Mouse (Mus musculus) cerebellum, adult 11 months (tissue): ENCODE results near the gene Cyb5r3.

ENCODE experiments used
- DNase-seq: peaks from one replicate; pipeline ENCODE4 v3.0.0; 2022

Gene Cyb5r3

DNA sequence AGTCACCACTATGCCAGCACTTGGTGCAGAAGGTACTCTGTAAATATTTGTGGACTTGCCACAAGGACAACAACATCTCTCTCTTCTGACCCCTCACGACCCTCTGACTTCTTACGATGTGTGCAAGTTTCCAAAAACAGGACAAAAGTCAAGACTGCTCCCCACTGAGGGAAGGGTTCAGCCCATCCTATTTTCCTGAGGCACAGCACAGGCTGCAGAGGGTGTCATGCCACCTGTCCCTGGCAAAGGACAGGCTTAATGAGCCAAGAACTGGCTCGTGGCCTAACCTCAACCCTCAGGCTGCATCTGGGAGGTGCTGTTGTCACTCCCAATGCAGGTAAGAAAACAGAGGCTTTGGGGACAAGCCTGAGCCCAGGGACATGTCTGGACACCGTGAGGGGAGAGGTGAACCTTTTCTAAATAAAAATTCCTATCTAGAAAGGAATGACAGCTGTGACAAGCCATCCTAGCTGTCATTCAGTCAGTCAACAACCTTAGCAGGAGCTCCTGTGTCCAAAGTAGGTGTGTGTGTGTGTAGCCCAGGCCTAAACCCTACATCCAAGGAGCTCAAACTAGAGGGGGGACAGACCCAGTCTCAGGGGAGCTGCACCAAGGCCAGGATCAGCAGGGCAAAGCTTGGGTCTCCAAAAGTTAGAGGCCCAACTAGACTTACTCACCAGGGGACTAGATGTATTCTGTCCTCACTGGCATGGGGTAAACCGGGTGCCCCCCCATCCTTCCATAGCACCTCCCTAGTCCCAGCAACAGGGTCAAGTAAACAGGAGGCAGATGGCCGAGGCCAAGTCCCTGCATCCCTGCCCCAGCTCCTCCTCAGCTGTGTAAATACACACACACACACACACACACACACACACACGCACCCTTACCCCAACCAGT lies 3.3 kb downstream of the Cyb5r3 start:
- DNase-seq, result peak; percentile 76

DNA sequence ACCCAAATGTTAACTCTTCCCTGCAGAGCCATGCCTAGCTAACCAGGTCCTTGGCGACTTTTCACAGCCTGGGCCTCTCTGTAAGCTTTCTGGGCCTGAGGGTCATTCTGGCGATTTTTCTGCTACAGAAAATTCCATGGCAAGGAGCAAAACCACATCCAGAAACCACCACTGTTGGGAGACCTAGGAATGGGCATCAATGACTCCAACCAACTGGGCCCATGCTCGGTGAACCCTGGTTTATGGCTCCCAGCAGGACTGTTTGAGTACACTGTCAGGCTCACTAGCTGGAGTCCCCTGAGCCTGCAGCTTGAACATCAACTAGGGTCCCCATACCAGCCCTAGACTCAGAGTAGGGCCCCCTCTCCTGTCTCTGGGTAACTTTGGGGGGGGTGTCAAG lies 4.1 kb downstream of the Cyb5r3 start:
- DNase-seq, result no peak

DNA sequence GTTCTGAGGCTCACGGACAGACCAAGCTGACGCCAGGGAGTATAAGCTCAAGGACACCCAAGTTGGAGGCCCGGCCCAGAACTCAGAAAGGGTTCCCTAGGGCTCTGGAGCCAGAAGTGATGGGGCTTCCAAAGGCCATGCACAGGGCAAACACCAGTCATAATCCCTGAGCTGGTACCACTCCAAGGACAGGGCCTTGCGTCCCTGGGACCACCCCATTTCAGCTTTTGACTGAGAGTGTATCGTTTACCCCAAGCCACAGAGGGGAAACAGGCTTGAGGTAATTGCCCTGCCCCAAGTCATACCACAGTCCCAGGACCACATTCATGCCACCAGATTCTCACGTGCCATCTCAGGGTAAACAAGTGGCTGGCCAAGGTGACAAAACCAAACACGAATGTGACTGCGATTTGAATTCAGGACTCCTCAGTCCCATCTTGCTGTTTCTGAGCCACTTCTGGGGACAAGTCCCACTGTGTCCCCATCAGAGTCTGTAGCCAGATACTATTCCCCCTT lies 4.8 kb downstream of the Cyb5r3 start:
- no peak for DNase-seq

DNA sequence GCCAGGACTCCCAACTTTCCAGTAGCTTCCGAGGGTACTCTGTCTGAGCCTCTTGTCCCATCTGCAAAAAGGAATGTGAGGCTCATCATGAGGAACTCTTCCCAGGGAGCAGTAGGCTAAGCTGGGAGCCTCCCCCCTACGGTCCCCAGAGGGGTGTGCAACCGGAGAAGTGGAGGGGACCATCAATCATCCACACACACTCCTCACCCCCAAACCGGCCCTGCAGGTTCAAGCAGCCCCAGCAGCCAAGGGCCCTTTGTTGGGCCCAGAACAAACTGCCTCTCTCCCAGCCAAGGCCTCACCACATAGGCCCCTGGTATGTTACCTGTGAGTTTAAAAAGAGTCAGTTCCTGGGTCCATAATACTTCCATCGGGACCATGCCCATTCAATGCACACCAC lies 5.3 kb downstream of the Cyb5r3 start:
- no peak for DNase-seq

DNA sequence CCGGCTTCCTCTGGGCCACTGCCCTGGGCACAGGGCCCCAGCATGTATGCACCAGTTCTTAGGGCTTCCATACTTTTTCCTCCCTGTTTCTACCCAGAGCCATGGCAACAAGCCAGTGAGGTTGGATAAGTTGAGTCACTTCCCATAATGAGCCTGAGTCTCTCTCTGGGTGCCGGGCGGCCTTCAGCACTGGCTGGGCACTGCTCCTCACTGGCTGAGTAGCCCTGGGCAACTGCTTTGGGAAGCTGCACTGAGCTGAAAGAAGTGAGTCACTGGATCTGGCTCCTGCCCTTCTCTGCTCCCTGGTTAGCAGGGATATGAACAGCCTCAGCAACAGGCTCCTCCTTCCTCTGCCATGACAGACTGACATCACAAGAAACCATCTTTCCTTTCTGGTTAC lies 5.8 kb downstream of the Cyb5r3 start:
- no peak for DNase-seq

DNA sequence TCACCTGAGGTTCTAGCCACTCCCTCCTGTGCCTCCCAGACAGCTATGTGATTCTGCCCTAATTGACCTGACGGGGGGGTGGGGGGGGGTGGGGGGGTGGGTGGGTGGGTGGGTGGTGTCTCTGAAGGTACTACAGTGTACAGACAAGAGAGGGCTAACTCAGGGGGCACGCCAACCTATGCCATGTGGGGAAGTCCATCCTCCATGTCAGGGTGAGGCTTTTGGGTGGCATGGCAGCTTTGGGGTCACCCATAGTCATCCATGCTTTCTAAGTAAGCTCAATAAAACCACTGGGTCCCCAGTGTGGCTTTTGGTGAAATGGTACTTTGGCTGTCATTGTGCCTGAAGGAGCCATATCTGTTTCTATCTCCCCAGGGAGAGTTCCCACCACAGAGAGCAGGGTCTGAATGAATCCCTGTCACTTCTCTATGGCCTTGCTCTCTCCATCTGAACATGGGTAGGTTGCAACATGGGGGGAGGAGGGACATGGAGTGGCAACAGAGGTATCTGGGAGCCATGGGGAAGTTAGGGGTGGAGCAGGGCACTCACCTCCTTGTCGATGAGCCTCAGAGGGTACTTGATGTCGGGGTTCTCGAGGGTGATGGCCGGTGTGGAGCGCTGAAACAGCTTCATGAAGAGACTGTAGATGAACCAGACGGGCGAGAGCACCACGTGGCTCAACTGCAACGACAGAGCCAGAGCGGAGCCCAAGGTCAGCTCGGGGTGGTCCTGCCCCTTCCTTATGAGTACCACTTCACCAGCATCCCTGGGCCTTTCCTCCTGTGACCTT lies 6.7 kb downstream of the Cyb5r3 start:
- DNase-seq, result no peak

DNA sequence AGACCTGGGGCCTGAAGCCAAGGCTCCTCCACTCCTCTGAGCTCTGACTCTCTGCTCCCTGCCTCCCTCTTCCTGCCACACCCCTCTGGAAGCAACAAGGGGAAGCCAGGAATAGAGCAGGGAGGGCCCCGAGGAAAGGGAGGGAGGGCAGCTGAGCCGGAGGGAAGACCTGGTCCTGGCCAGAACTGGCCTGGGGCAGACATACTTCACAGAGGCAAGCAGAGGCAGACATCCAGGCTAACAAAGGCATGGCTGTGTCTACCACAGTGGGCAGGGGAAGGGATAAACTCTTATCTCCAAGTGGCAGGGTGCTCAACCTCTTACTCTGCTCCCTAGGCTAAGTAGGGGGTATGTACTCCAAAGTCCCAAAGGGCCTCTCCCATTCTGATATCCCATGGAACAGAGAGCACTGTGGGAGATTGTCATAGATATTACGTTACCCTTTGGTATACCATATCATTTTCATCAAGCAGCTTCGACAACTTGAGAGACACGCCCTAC lies 7.4 kb downstream of the Cyb5r3 start:
- DNase-seq, result no peak

DNA sequence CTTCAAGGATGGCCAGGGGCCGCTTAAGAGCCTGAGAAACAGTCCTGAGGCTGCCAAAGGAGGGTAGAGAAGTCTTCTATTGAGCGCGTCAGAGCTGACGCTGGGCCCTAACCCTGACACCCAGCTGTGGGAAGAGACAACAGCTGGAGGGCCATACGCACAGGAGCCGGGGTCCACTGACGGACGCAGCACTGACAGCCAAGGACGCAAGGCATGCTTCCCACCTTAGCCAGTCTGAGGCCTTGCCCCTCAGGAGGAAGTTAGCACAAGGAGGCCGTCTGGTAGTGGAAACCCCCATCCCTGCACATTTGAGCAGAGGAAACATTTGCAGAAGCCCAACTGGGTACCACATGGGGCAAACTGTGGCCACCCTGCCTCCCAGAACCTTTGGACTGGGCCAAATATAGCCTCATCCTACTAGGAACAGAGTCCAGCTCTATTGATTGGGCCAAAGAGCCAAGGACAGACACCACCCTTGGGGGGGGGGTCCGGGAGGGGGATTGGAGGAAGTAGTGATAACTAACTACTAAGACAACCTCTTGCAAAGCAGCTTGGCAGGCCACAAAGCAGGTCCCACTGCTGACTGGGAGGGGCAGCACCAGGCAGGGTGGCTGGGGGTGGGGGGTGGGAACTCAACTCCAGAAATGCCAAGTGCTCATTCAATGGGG lies 9.4 kb downstream of the Cyb5r3 start:
- DNase-seq, result no peak

DNA sequence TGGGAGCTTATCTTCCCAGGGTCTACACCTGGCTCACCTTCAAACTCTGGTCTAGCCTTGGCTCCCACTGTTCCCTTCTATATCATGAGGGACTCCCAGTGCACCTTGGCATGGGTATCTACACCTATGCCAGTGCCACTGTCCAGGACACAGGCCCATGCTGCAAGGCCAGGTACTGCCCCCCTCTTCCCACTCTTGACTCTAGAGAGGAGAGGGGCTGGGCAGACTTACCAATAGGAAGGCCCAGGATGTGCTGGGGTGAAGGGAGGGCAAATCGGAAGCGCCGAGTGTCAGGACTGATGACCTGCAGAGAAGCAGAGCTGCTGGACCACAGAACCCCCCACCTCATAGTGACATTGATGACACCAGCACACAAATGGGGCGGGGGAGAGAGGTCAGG lies 10.4 kb downstream of the Cyb5r3 start:
- no peak for DNase-seq

DNA sequence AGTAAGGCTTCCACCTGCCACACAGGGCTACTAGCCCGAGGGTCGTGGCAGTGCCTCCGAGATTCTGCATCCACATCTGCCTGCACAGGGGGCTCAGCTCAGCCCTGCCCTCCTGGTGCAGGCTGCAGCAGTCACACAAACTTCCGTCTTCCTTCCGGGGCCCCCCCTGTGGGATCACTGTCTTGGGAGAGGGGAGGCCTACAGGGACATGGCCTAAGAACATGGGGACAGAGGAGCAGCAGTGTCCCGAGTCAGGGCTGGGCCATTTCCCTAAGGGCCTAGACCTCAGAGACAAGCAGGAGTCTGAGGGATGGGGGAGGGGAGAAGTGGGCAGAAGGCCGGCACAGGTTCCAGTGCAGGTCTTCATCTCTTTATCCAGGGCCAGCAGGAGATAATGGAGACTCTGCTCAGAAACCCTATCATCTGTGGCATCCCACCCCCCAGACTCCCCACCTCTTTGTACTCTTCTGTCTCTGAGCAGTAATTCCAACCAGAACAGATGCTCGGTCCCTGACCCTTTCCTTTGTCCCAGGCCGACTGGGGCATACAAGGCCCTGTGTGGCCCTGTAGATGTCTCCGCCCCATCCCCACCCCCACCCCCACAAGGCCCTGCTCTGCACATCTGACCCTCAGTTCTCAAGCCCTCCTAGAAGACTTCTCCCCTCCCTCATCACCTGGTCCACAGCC lies 11.2 kb downstream of the Cyb5r3 start:
- no peak for DNase-seq

DNA sequence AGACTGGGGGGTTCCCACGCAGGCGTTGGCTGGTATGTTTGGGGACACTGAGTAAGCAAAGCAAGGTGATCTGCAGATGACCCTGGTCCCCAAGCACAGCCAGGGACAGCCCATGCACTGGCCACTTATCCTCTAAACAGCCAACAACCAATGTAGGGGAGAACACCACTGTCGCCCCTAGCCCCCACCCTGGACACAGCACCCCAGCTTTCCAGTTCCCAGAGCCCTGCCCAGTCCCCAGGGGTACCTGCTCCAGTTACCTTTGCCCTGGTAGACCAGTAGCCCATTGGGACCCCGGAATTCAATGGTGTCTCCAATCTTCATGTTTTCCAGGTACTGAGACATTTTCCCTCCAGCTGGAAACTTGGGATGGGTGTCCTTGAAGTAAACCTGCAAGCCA lies 11.8 kb downstream of the Cyb5r3 start:
- no peak for DNase-seq

DNA sequence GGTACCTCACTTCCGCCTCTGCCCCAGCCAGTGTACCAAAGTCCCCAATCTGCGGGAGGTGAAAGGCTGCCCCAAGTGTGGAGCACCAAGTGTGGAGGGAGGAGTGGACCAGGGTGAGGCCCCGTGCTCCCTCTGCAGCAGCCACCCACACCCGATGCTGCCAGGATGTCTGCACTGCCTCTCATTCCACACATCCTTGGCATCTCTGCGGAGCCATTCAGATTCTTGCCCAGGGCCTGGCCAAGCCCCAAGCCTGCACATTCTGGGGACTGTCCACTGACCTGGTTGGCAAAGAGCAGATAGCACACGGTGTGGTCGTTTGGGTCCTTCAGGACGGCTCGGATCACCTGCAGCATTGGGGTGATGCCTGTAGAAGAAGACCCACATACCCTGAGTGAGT lies 12.6 kb downstream of the Cyb5r3 start:
- DNase-seq, result no peak

DNA sequence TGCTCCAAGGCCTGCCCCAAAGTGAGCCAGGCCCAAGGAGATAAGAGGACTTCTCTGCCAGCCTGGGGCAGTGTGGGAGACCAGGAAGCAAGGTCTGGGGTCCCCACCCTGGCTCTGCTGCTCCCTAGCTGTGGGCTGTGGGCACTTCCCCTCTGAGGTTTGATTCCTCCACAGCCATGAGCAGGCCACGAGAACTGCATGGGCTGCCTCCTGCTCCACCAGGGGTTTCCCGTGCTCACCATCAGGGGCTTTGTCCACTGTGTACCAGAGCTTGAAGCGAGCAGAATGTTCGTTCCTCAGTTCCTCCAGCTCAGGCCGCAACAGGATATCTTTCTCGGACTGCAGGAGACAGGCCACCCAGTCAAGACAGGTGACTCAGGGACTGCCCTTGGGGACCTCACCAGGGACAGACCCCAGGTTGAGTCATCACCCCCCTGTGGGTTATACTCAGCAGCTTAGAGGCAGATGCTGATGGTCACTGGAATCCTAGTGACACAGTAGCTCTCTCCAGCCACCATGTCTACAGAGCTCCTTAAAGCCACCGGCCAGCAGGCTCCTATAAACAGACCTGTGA lies 13.7 kb downstream of the Cyb5r3 start:
- no peak for DNase-seq

DNA sequence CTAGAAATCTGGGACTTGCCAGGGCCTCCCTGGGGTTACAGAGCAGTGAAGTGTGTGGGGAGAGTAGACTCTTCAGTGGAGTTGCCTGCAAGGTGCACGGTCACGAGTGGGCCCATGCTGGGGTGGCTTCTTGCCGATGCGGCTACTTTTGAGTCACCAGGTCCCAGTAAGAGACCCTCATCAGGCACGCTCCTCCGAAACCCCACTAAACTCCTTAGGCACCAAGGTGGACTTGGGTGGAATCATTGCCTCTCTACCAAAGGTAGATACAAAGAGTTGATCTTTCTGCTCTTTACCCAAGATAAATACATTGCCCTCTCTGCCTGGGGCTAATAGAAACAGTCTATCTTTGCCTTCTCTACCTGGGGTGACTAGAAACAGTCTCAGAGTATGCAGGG lies 14.7 kb downstream of the Cyb5r3 start:
- no peak for DNase-seq

DNA sequence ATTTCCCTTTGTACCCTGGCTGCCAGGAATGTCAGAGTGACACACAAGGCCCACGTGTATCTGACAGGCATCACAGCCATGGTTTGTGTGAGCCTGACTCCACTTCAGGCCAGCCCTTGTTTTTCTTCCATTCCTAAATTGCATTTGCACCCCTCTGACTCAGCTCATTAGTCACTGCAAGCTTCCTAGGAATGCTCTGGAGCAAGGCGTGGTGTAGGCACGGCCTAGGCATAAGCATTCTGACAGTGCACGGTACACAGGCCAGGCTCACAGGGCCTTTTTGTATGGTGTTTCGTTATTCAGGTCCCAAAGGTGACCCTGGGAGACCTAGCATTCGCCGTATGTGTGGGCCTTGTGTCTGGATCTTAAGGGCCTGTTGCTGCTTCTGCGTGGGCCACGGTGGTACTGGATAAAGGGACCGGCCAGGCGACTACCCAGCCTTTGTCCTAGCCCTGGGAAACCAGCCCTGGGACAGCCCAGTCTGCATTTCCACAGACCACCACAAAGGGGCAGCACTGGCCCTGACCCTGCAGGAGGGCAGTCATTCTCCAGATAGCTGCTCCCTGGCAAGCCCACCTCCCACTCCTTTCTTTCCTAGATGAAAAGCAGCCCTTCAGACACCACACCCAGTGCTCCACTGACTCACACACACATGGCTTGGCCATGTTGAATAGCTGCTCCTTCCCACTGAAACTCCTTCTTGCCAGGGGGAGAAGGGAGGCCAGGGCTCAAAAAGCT lies 15.3 kb downstream of the Cyb5r3 start:
- no peak for DNase-seq

DNA sequence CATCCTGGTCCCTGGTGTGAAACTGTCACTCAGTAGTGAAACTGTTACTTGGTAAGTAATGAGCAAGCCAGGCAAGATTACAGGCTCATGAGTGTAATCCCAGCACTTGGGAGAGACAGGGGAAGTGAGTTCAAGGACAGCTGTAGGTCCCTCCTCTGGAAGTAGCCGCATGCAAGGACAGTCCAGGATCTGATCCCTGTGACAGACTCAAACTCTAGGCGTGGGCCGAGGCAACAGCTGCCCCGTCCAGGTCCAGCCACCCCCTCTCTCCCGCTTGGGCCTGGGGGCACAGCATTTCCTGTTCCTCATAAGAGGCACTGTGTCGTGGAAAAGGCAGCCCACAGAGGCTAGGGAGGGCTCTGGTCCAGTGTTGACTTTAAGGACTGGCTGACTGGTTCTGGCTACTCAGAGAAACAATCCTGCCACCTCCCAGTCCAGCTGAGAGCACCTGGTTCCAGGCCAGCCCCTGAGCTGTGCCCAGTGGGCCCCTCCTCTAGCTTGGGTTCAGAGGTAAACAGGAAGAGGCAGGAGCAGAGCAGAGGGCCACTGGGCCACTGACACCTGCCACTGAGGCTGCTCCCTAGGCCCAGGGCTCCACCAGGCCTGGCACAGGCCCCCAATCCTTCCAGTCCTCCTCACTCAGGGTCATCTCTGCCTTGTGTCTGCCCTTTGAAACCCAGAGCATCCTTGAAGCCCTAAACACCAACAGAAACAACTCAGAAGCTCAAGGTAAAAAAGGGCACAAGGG lies 16.5 kb downstream of the Cyb5r3 start:
- no peak for DNase-seq

DNA sequence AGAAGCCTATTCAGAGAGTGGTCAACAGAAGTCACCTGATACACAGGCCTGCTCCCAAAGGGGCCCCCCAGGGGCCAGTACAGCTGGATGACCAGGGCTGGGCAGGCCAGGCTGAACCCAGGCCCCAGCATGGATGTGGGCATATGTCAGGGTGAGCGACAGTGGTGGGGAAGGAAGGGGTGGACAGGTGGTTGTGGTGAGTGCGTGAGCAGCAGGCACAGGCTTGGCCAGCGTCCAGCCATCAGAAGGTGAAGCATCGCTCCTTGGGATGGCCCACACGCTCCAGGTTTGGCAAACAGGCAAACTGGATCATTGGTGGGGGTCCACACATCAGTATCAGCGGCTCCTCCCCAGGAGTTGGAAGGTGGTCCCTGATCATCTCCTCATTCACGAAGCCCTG lies 18.1 kb downstream of the Cyb5r3 start:
- DNase-seq, result no peak

DNA sequence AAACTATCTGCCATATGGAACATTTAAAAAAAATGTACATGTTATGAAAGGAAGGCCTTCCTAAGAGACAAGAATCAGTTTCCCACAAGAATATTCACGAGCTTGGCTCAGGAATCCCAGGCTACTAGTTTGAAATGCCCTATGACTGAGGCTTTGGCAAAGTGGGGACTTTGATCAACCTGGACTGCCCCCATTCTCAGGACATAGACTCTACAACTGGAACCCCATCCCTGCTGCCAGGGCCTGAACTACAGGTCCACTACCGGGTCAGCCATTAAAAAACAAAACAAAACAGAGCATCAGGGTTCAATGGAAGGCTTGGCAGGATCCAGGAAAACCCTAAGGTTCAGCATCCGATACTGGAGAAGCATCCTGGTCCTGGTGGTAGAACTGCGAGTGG lies 21.7 kb downstream of the Cyb5r3 start:
- no peak for DNase-seq

DNA sequence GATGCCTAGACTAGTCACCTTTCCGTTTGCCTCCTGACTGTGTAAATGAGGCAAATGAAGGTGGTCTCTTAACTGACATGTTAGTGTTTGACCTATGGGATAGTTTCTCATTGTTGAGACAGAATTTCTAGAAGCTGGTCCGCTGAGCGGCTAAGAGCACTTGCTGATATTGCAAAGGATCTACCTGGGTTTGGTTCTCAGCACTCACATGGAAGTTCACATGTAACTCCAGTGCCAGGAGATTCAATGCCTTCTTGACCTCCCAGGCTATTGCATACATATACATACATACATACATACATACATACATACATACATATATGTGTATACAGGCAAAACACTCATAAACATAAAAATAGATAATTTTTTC lies 22.3 kb downstream of the Cyb5r3 start:
- no peak for DNase-seq

DNA sequence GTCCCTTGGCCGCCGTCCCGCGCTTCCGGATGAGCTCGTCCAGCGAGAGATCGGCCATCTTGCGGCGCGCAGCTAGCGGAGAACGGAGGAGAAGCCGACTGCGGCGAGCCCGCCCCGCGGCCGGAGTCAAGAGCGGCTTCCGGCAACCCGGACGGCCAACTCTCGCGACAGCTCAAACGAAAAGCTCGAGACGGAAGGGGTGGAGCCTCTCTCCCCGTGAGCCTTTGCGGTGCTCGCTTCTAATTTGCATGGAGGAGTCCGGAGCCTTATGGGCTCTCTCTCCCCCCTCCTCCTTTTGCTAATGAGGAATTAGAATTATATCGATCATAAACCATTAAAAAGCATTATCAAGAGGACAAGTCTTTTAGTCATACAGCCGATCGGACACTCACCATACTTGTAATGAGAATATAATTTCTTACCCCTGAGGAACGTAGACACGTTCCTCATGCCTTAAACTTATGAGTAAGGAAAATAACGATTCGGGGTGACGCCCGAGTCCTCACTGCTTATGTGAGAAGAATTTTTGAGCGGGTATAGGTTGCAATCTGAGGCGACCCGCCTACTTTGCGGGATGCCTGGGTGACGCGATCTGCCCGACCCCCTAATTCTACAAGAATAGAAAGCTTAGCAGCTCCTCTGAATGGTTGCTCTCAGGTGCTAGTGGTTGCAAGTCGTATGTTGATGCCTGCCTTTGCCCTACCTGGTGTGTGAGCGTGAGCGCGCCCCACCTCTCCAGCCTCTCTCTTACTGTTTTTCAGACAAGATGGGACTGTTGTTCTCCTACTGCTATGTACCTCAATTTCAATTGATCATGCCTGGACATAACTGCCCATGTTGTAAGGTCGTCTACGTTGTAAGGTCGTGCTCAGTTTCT lies 23.0 kb downstream of the Cyb5r3 start, which contains the start of gene Poldip3:
Gene Poldip3, minus strand, starts transcription at position 189 of the 877 bp plus-strand sequence.
- DNase-seq, result peak; percentile 98
